25 mouse cellular contexts compared by ENCODE assay signal in the genomic region with DNA sequence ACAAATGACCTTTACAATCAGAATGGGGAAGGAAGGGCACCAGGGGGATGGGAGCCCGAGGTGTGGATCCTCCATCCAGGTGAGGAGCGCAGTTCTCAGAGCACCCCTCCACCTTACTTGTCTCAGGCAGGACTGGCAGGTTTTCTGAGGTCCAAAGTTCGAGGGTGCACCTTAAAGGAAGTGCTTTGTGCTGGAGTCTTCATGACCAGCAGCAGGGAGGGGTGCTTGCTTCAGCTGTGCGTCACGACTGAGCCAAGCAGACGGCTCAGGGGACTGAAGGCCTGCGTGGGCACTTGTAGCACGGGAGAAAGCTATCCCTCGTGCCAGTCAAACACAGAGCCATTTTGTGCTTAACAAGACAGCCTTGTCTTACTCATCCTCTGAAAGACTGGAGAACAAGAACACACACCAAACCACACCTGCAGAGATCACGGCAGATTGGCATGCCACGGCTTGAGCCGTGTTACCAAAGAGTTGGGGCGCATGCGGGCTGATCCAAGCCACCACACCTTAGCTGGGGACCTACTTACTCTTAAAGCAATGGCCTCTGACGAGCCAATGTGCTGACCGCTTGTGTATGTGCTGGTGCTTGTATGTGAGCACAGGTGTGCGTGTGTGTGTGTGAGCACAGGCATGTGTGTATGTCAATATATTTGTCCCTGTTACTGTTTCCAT. TPM values are rescaled to one million over a fixed set of nuclear protein-coding genes. Genes with fewer than 3 reads are reported as not detected.
A peak's percentile ranks its signal among the peaks of the same experiment; 100 is the strongest.
DNase-seq lines count a peak whose midpoint lies in the region; ATAC-seq and TF ChIP-seq lines count a peak whose summit lies in the region.
"Had no signal": no experiment of that assay in that cellular context is flagged by ENCODE, and none has a peak within 500 bp of the region (broad histone marks: within the 10 kb centered on the region; RNA-seq: fewer than 3 reads in every experiment).

No protein-coding gene starts in this region.

- peaks cover 72% of the 10 kb centered on the region for H3K36me3 ChIP-seq in heart, embryonic 13.5 days
- H3K36me3 ChIP-seq in intestine, postnatal 0 days (ENCODE audit: control insufficient read depth, insufficient read depth) = peaks cover 56% of the 10 kb centered on the region
- H3K36me3 ChIP-seq in stomach, postnatal 0 days (ENCODE audit: control insufficient read depth, insufficient read depth, low read length) = peaks cover 7% of the 10 kb centered on the region; the same call in 1 of the 2 replicates
- peaks cover 59% of the 10 kb centered on the region for H3K36me3 ChIP-seq in hindbrain, embryonic 13.5 days

- 0 out of 2 replicates have a peak, but pooled peaks have one; percentile 1 for TF ChIP-seq CTCF in intestine, postnatal 0 days (IDR thresholded peaks at IDR 0.05; ENCODE audit: low read depth)
- TF ChIP-seq CTCF in stomach, postnatal 0 days (IDR thresholded peaks at IDR 0.05; ENCODE audit: low read depth) = no peak

- no peak for DNase-seq in heart, postnatal 14 days
- DNase-seq in urinary bladder, postnatal 36 days (ENCODE audit: low spot score in 2 of 2) = peak; percentile 48 to 65
- no peak for DNase-seq in urinary bladder, postnatal 10 days (ENCODE audit: low spot score)
- DNase-seq in stomach, postnatal 0 days (ENCODE audit: low spot score) = peak; percentile 82
- no peak for DNase-seq in cerebellum, adult 8-10 months
- DNase-seq: adrenal gland, postnatal 14 days; cerebellum, postnatal 14 days; kidney, adult 11 months; liver; lung, postnatal 36 days; midbrain, embryonic 14.5 days; thymus, postnatal 25 days had no signal

- no peak for TF ChIP-seq EP300 in stomach, postnatal 0 days (optimal IDR thresholded peaks at IDR 0.05)

- no peak overlapping the region for H3K4me3 ChIP-seq in heart, embryonic 13.5 days
- no peak overlapping the region for H3K4me3 ChIP-seq in intestine, postnatal 0 days (ENCODE audit: low read depth, low read length)
- H3K4me3 ChIP-seq in stomach, postnatal 0 days (ENCODE audit: low read depth, low read length) = no peak overlapping the region
- no peak overlapping the region for H3K4me3 ChIP-seq in hindbrain, embryonic 13.5 days
- H3K4me3 ChIP-seq: embryonic facial prominence, embryonic 13.5 days; forebrain, embryonic 15.5 days; limb, embryonic 10.5 days; liver, embryonic 15.5 days; lung, embryonic 15.5 days; megakaryocyte, embryonic 14.5 days; neural tube, embryonic 12.5 days had no signal

- peaks cover 87% of the 10 kb centered on the region for H3K4me1 ChIP-seq in heart, embryonic 13.5 days
- H3K4me1 ChIP-seq in intestine, postnatal 0 days (replicated peaks; ENCODE audit: control insufficient read depth, insufficient read depth, low read length) = peaks cover 28% of the 10 kb centered on the region; the same call in 1 of the 2 replicates
- peaks cover 8% of the 10 kb centered on the region for H3K4me1 ChIP-seq in stomach, postnatal 0 days (replicated peaks; ENCODE audit: control insufficient read depth, insufficient read depth)
- peaks cover 77% of the 10 kb centered on the region for H3K4me1 ChIP-seq in hindbrain, embryonic 13.5 days (replicated peaks)

- no peak overlapping the region for H3K4me2 ChIP-seq in heart, embryonic 13.5 days
- H3K4me2 ChIP-seq in intestine, postnatal 0 days (replicated peaks; ENCODE audit: low read depth) = peak overlapping the region; percentile 21; the same call in 1 of the 2 replicates
- no peak overlapping the region for H3K4me2 ChIP-seq in stomach, postnatal 0 days (replicated peaks; ENCODE audit: low read depth)
- no peak overlapping the region for H3K4me2 ChIP-seq in hindbrain, embryonic 13.5 days
- H3K4me2 ChIP-seq: embryonic facial prominence, embryonic 13.5 days; forebrain, embryonic 15.5 days; heart, embryonic 11.5 days; hindbrain, embryonic 14.5 days; liver, embryonic 15.5 days; lung, embryonic 15.5 days; neural tube, embryonic 12.5 days had no signal

- no peaks in the 10 kb centered on the region for H3K9me3 ChIP-seq in heart, embryonic 13.5 days
- H3K9me3 ChIP-seq in intestine, postnatal 0 days (ENCODE audit: control insufficient read depth) = no peaks in the 10 kb centered on the region
- no peaks in the 10 kb centered on the region for H3K9me3 ChIP-seq in stomach, postnatal 0 days (ENCODE audit: control insufficient read depth, low read length)
- H3K9me3 ChIP-seq in hindbrain, embryonic 13.5 days = no peaks in the 10 kb centered on the region
- H3K9me3 ChIP-seq: embryonic facial prominence, embryonic 13.5 days; forebrain, embryonic 15.5 days; limb, embryonic 10.5 days; liver, embryonic 15.5 days; lung, embryonic 15.5 days; neural tube, embryonic 12.5 days had no signal

- 88% methylated on average over 17 of the region's 17 CpGs for WGBS in heart, embryonic 13.5 days
- 50% methylated on average over 17 of the region's 17 CpGs for WGBS in intestine, postnatal 0 days
- 60% methylated on average over 17 of the region's 17 CpGs for WGBS in stomach, postnatal 0 days
- 92% methylated on average over 17 of the region's 17 CpGs for WGBS in hindbrain, embryonic 13.5 days

- ATAC-seq in heart, embryonic 13.5 days (ENCODE audit: extremely low read depth, insufficient number of reproducible peaks, low FRiP score, low TSS enrichment) = no peak
- peak; percentile 89 for ATAC-seq in intestine, postnatal 0 days
- peak; percentile 91 for ATAC-seq in stomach, postnatal 0 days (ENCODE audit: low FRiP score, low TSS enrichment)
- ATAC-seq in hindbrain, embryonic 13.5 days (ENCODE audit: low FRiP score) = no peak
- ATAC-seq: forebrain, embryonic 15.5 days had no signal

- H3K9ac ChIP-seq in heart, embryonic 13.5 days = 0 out of 2 replicates have a peak overlapping the region, but pooled peaks have one; percentile 1
- H3K9ac ChIP-seq in intestine, postnatal 0 days (ENCODE audit: low read depth, low read length) = peak overlapping the region; percentile 31; the same call in 1 of the 2 replicates
- H3K9ac ChIP-seq in stomach, postnatal 0 days (ENCODE audit: low read length) = 0 out of 2 replicates have a peak overlapping the region, but pooled peaks have one; percentile 27
- H3K9ac ChIP-seq in hindbrain, embryonic 13.5 days = no peak overlapping the region
- H3K9ac ChIP-seq: embryonic facial prominence, embryonic 13.5 days; forebrain, embryonic 15.5 days; hindbrain, embryonic 14.5 days; liver, embryonic 15.5 days; lung, embryonic 15.5 days; neural tube, embryonic 12.5 days had no signal

- peak overlapping the region; percentile 5; the same call in 1 of the 2 replicates for H3K27ac ChIP-seq in heart, embryonic 13.5 days (replicated peaks)
- peak overlapping the region; percentile 93 for H3K27ac ChIP-seq in intestine, postnatal 0 days (ENCODE audit: low read depth, low read length)
- H3K27ac ChIP-seq in stomach, postnatal 0 days (replicated peaks) = peak overlapping the region; percentile 81
- H3K27ac ChIP-seq in hindbrain, embryonic 13.5 days = no peak overlapping the region
- H3K27ac ChIP-seq: embryonic facial prominence, embryonic 13.5 days; forebrain, embryonic 15.5 days; hindbrain, embryonic 14.5 days; kidney, postnatal 0 days; limb, embryonic 10.5 days; liver, embryonic 15.5 days; lung, embryonic 15.5 days; neural tube, embryonic 12.5 days had no signal

- intact Hi-C loops in heart, postnatal 14 days (cut with DNase I) = no loop called here

- H3K27me3 ChIP-seq in heart, embryonic 13.5 days (replicated peaks) = no peaks in the 10 kb centered on the region
- no peaks in the 10 kb centered on the region for H3K27me3 ChIP-seq in intestine, postnatal 0 days (replicated peaks; ENCODE audit: control insufficient read depth, insufficient read depth, low read length)
- no peaks in the 10 kb centered on the region for H3K27me3 ChIP-seq in stomach, postnatal 0 days (ENCODE audit: control insufficient read depth, insufficient read depth, low read length)
- H3K27me3 ChIP-seq in hindbrain, embryonic 13.5 days = no peaks in the 10 kb centered on the region
- H3K27me3 ChIP-seq: embryonic facial prominence, embryonic 13.5 days; forebrain, embryonic 15.5 days; liver, embryonic 15.5 days; lung, embryonic 15.5 days; megakaryocyte, embryonic 14.5 days; neural tube, embryonic 12.5 days had no signal

RNA-seq across cellular contexts. Expression of gene Coro1c, which starts 29.5 kb away (rescaled TPM):
- polyA plus RNA-seq in heart, embryonic 13.5 days (2015; fragmentation: Nextera tagmentation; extraction: Ambion mirVana) = 95.4 and 99.4 TPM in 2 replicates
- total RNA-seq in heart, postnatal 14 days (2021) = 10 to 100 TPM; 41.1 to 51.1 TPM
- polyA plus RNA-seq in intestine, postnatal 0 days (2015; fragmentation: Nextera tagmentation; extraction: Ambion mirVana) = 116 and 127 TPM in 2 replicates
- 91.6 and 93.6 TPM in 2 replicates for polyA plus RNA-seq in stomach, postnatal 0 days (2015; fragmentation: Nextera tagmentation; extraction: Ambion mirVana)
- 176 and 190 TPM in 2 replicates for polyA plus RNA-seq in hindbrain, embryonic 13.5 days (2015; fragmentation: Nextera tagmentation; extraction: Ambion mirVana)

RNA-seq across cellular contexts. Expression of gene Selplg, which starts 46.6 kb away (rescaled TPM):
- 1.2 and 1.3 TPM in 2 replicates for polyA plus RNA-seq in heart, embryonic 13.5 days (2015; fragmentation: Nextera tagmentation; extraction: Ambion mirVana)
- 1 to 10 TPM; 2.3 to 6.4 TPM for total RNA-seq in heart, postnatal 14 days (2021)
- polyA plus RNA-seq in intestine, postnatal 0 days (2015; fragmentation: Nextera tagmentation; extraction: Ambion mirVana) = 2.9 and 3.2 TPM in 2 replicates
- polyA plus RNA-seq in stomach, postnatal 0 days (2015; fragmentation: Nextera tagmentation; extraction: Ambion mirVana) = 2.0 and 2.6 TPM in 2 replicates
- 1.7 and 1.9 TPM in 2 replicates for polyA plus RNA-seq in hindbrain, embryonic 13.5 days (2015; fragmentation: Nextera tagmentation; extraction: Ambion mirVana)

Comparison
In these comparisons a context has a peak if more than half of its experiments do, and no peak if none do; other contexts are left out.
1. DNase-seq: peak in urinary bladder, postnatal 36 days (2 of 2) and stomach, postnatal 0 days (single experiment); none in heart, postnatal 14 days (0 of 2), urinary bladder, postnatal 10 days (single experiment) and cerebellum, adult 8-10 months (single experiment).
2. ATAC-seq: peak in intestine, postnatal 0 days (single experiment) and stomach, postnatal 0 days (single experiment); none in heart, embryonic 13.5 days (single experiment) and hindbrain, embryonic 13.5 days (single experiment).